Mouse (Mus musculus) heart, adult 10 weeks (tissue): ENCODE measurements around the gene Pdpr. TPM values are rescaled to one million over a fixed set of nuclear protein-coding genes. Genes with fewer than 3 reads are reported as not detected.

Experiments used
- polyA plus RNA-seq: library from polyadenylated mRNA; stranded (reverse); fragments of 350-450 nt; fragmentation: Illumina TruSeq; extraction: RNeasy Lipid Tissue Mini Kit (QIAGEN cat#74804); gene quantifications from one replicate; pipeline ENCODE4 v1.2.3, GENCODE M21; 2014; ENCODE audit warnings: low read depth, low replicate concordance

Gene Pdpr
- 52.7 TPM for polyA plus RNA-seq

DNA sequence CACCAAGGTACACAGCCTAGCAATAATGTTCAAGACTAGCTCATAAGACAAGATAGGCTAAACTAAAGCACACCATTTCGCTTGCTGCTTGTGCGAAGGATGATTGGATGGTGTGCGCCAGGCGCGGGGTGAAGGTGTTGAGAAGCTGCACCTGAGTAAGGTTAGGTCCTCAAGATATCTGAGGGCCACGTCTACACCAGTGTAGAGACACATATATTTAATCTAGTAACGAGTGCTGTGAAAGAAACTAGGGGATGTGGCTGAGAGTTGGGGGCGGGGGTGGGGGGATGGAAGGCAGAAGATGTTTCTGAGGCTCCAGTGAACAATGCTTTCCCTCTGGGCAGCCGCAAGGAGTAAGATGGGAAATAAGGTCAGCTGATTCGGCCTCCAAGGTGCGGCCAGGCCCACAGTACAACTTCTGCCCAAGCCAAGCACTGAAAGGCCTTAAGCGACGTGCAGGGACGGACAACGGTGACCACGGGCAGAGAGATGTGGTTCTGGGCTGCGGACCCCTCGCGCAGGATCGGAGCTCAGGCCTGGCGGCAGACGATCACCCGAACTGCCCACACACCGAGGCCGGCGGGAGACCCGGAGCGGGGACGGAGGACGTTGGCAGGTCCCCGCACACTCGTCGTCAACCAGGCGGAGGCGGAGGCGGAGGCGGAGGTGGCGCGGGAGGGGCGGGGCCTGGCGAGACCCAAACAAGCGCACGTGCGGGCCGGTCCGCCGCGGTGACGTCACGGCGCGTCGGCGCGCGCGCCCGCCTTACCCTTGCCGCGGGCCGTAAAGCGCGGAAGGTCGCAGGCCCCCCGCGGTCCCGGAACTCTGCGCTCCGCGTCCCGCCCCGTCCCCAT is at the start of gene Pdpr:
Gene Pdpr, plus strand, starts transcription at position 766 of the 854 bp plus-strand sequence.

GRCm38 (mm10) chr8:111056158-111056663 is 38.2 kb upstream of the Pdpr start, which contains the start of gene Exosc6:
Gene Exosc6 (plus strand): TSS chr8:111056339.

GRCm38 (mm10) chr8:111092326-111092725 is 2.1 kb upstream of the Pdpr start, which contains the start of gene Clec18a:
Gene Clec18a (minus strand): TSS chr8:111092426.

Other genes starting within 250 kb of the Pdpr start
- 54.9 TPM for gene Cog4, start 248.0 kb upstream of the Pdpr start, polyA plus RNA-seq
- gene Sf3b3, start 247.8 kb upstream of the Pdpr start, polyA plus RNA-seq, result 30.5 TPM
- gene Fuk, start 192.1 kb upstream of the Pdpr start, polyA plus RNA-seq, result 4.2 TPM
- 14.7 TPM for gene St3gal2, start 174.7 kb upstream of the Pdpr start, polyA plus RNA-seq
- gene Ddx19a, start 96.8 kb upstream of the Pdpr start, polyA plus RNA-seq, result 27.1 TPM
- gene Ddx19b, start 62.9 kb upstream of the Pdpr start, polyA plus RNA-seq, result 7.5 TPM
- gene Aars, start 61.5 kb upstream of the Pdpr start, polyA plus RNA-seq, result 27.4 TPM
- not detected for gene Exosc6, start 38.3 kb upstream of the Pdpr start, polyA plus RNA-seq
- gene Clec18a, start 2.2 kb upstream of the Pdpr start, polyA plus RNA-seq, result 2.8 TPM
- 57.9 TPM for gene Glg1, start 164.6 kb downstream of the Pdpr start, polyA plus RNA-seq
- 17.4 TPM for gene Rfwd3, start 205.6 kb downstream of the Pdpr start, polyA plus RNA-seq
- gene Mlkl, start 243.5 kb downstream of the Pdpr start, polyA plus RNA-seq, result 2.6 TPM